Mouse (Mus musculus) heart, postnatal 0 days (tissue): ENCODE results near the gene A4galt.

ENCODE experiments used
- CTCF ChIP-seq: IDR thresholded peaks from 2 replicates; pipeline ENCODE4 v1.5.1; 2016; ENCODE audit warnings: antibody characterized with exemption, control low read depth, low read depth
- EP300 ChIP-seq: IDR thresholded peaks from 2 replicates; pipeline ENCODE4 v1.6.1; 2016; ENCODE audit warnings: antibody characterized with exemption, low read depth

DNA sequence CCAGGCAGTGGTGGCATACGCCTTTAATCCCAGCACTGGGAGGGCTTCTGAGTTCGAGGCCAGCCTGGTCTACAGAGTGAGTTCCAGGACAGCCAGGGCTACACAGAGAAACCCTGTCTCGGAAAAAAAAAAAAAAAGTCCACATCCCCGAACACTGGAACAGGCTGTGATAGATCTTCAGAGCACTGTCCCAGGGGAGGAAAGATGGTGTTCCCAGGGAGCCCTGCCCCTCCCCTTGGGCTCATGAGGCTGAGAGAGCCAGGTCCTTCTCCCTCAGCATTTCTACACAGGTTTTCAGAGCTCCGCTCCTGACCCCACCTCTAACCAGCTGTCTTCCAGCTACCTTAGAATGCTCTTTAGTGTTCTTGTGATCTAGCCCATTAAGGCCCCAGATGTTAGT lies 24.7 kb downstream of the A4galt start:
- TF ChIP-seq CTCF (no peak), EP300 (no peak)
